Mouse (Mus musculus) right cerebral cortex, adult 18-20 months (tissue): ENCODE measurements around the gene Ly6f.

Experiments used
- DNase-seq: peaks from one replicate; pipeline ENCODE4 v3.0.0; 2022; ENCODE audit warnings: mixed read lengths

Gene Ly6f

GRCm38 (mm10) chr15:75318584-75318983 is 50.4 kb downstream of the Ly6f start:
- no peak for DNase-seq

GRCm38 (mm10) chr15:75320104-75320503 is 51.9 kb downstream of the Ly6f start:
- no peak for DNase-seq
